Mouse (Mus musculus) midbrain, postnatal 0 days (tissue): Measurements from ENCODE around the gene Agfg2. TPM values are rescaled to one million over a fixed set of nuclear protein-coding genes. Genes with fewer than 3 reads are reported as not detected.

Experiments used
- ATAC-seq: fragments of 200-750 bp; cut with Nextera tagmentation; 2 replicates; pipeline ENCODE4 v1.8.0; 2017; ENCODE audit warnings: moderate number of reproducible peaks, mild to moderate bottlenecking, moderate TSS enrichment, moderate library complexity; ENCODE audit not compliant: low FRiP score
- DNase-seq: peaks from one replicate; pipeline ENCODE4 v3.0.0-alpha.2; 2015; ENCODE audit warnings: low spot score
- H3K27ac ChIP-seq: fragments of 300-500 bp; sonication (generic); 2 replicates; pipeline ENCODE4 v1.5.1; 2014; ENCODE audit warnings: low read depth, mild to moderate bottlenecking, low read length, mixed read lengths
- H3K27me3 ChIP-seq: fragments of 300-500 bp; sonication (generic); 2 replicates; pipeline ENCODE4 v1.6.1; 2014; ENCODE audit warnings: low read length, control low read depth, mixed read lengths; ENCODE audit not compliant: insufficient read depth
- H3K36me3 ChIP-seq: fragments of 300-500 bp; sonication (generic); 2 replicates; pipeline ENCODE4 v1.6.1; 2014; ENCODE audit warnings: low read length, control low read depth, mixed read lengths; ENCODE audit not compliant: insufficient read depth
- H3K4me1 ChIP-seq: fragments of 300-500 bp; sonication (generic); 2 replicates; pipeline ENCODE4 v1.6.1; 2014; ENCODE audit warnings: mild to moderate bottlenecking, control low read depth, antibody characterized with exemption, low read length, mixed read lengths; ENCODE audit not compliant: insufficient read depth
- H3K4me2 ChIP-seq: fragments of 300-500 bp; sonication (generic); 2 replicates; pipeline ENCODE4 v1.6.1; 2014; ENCODE audit warnings: low read depth, mild to moderate bottlenecking, low read length, mixed read lengths; ENCODE audit not compliant: poor library complexity, severe bottlenecking
- H3K4me3 ChIP-seq: fragments of 300-500 bp; sonication (generic); 2 replicates; pipeline ENCODE4 v1.5.1; 2014; ENCODE audit warnings: low read depth, mild to moderate bottlenecking, low read length, moderate library complexity
- H3K9ac ChIP-seq: fragments of 300-500 bp; sonication (generic); replicated peaks from 2 replicates; pipeline ENCODE4 v1.6.1; 2014; ENCODE audit warnings: mild to moderate bottlenecking, low read length, moderate library complexity, mixed read lengths; ENCODE audit not compliant: poor library complexity, severe bottlenecking
- H3K9me3 ChIP-seq: fragments of 300-500 bp; sonication (generic); 2 replicates; pipeline ENCODE4 v1.6.1; 2016; ENCODE audit warnings: low read length, control low read depth
- CTCF ChIP-seq: IDR thresholded peaks from 2 replicates; pipeline ENCODE4 v1.5.1; 2016; ENCODE audit warnings: antibody characterized with exemption, mild to moderate bottlenecking
- WGBS: fragments of 180-500 bp; shearing (Covaris S2); extraction: QIAGEN DNeasy Blood & Tissue Kit; methylation state at CpG from one replicate; pipeline ENCODE4 v1.1.7; 2014; 5-methylcytosine and 5-hydroxymethylcytosine counted together
- polyA plus RNA-seq: library from polyadenylated mRNA; unstranded; fragments of >200 nt; fragmentation: Nextera tagmentation; extraction: Ambion mirVana; gene quantifications from 2 replicates; pipeline ENCODE4 v1.2.1, GENCODE M21; 2015
- total RNA-seq: library from RNA; depleted of rRNA; stranded (reverse); fragments of >200 nt; gene quantifications from 2 replicates; pipeline ENCODE4 v1.2.3, GENCODE M21; 2014

Agfg2 gene
- total and polyA plus RNA-seq, 2 experiments from 2014 or later: 15.5 to 28.1 TPM

- H3K9me3 ChIP-seq: no peaks in the 10 kb centered on the region
- H3K4me1 ChIP-seq: 0 out of 2 replicates have a peak, but pooled peaks cover 2% of the 10 kb centered on the region
- peak; percentile 56 for TF ChIP-seq CTCF
- peaks cover 8% of the 10 kb centered on the region for H3K36me3 ChIP-seq
- no peak overlapping the region for H3K4me2 ChIP-seq
- no peak overlapping the region for H3K4me3 ChIP-seq
- H3K27ac ChIP-seq: no peak overlapping the region
- ATAC-seq (no peak), DNase-seq (no peak)
- H3K27me3 ChIP-seq: no peaks in the 10 kb centered on the region
- WGBS: 95% methylated on average over 1 of the region's 1 CpGs
- no peak overlapping the region for H3K9ac ChIP-seq
Measured at GRCm38 (mm10) chr5:137670240-137670639, 14.3 kb downstream of the Agfg2 start.

- H3K4me1 ChIP-seq: 0 out of 2 replicates have a peak, but pooled peaks cover 2% of the 10 kb centered on the region
- H3K27me3 ChIP-seq: no peaks in the 10 kb centered on the region
- ATAC-seq (no peak), DNase-seq (peak; percentile 61)
- 0 out of 2 replicates have a peak overlapping the region, but pooled peaks have one; percentile 8 for H3K9ac ChIP-seq
- no peaks in the 10 kb centered on the region for H3K9me3 ChIP-seq
- no peak overlapping the region for H3K4me2 ChIP-seq
- no peak for TF ChIP-seq CTCF
- no peak overlapping the region for H3K4me3 ChIP-seq
- WGBS: 59% methylated on average over 10 of the region's 10 CpGs
- H3K27ac ChIP-seq: no peak overlapping the region
- H3K36me3 ChIP-seq: peaks cover 10% of the 10 kb centered on the region
Measured at GRCm38 (mm10) chr5:137668971-137669370, 15.6 kb downstream of the Agfg2 start.

GRCm38 (mm10) chr5:137663057-137663456 lies 21.5 kb downstream of the Agfg2 start:
- Histone ChIP-seq H3K9ac (no peak overlapping the region), H3K4me3 (no peak overlapping the region), H3K4me2 (no peak overlapping the region), H3K27me3 (no peaks in the 10 kb centered on the region), H3K27ac (no peak overlapping the region), H3K36me3 (peaks cover 27% of the 10 kb centered on the region), H3K4me1 (no peaks in the 10 kb centered on the region), H3K9me3 (no peaks in the 10 kb centered on the region)
- ATAC-seq: no peak
- no peak for DNase-seq
- TF ChIP-seq CTCF: no peak
- WGBS: 76% methylated on average over 9 of the region's 9 CpGs

GRCm38 (mm10) chr5:137660064-137660688 lies 24.4 kb downstream of the Agfg2 start:
- Histone ChIP-seq H3K4me2 (no peak overlapping the region), H3K4me3 (no peak overlapping the region), H3K27ac (no peak overlapping the region), H3K9me3 (no peaks in the 10 kb centered on the region), H3K4me1 (no peaks in the 10 kb centered on the region), H3K9ac (no peak overlapping the region; the same call in 1 of the 2 replicates), H3K27me3 (no peaks in the 10 kb centered on the region), H3K36me3 (peaks cover 19% of the 10 kb centered on the region)
- no peak for TF ChIP-seq CTCF
- no peak for ATAC-seq
- 90% methylated on average over 6 of the region's 6 CpGs for WGBS
- no peak for DNase-seq

GRCm38 (mm10) chr5:137656977-137657376 lies 27.5 kb downstream of the Agfg2 start:
- WGBS: 29% methylated on average over 6 of the region's 6 CpGs
- ATAC-seq (peak; percentile 57; the same call in 1 of the 2 replicates), DNase-seq (peak; percentile 92)
- H3K9me3 ChIP-seq: no peaks in the 10 kb centered on the region
- H3K9ac ChIP-seq: no peak overlapping the region
- peaks cover 21% of the 10 kb centered on the region for H3K36me3 ChIP-seq
- H3K27me3 ChIP-seq: no peaks in the 10 kb centered on the region
- peak; percentile 84 for TF ChIP-seq CTCF
- no peak overlapping the region for H3K27ac ChIP-seq
- no peak overlapping the region for H3K4me3 ChIP-seq
- H3K4me2 ChIP-seq: no peak overlapping the region
- H3K4me1 ChIP-seq: no peaks in the 10 kb centered on the region

GRCm38 (mm10) chr5:137654746-137655145 lies 29.8 kb downstream of the Agfg2 start:
- WGBS: 79% methylated on average over 7 of the region's 7 CpGs
- H3K27me3 ChIP-seq: no peaks in the 10 kb centered on the region
- DNase-seq (peak; percentile 57), ATAC-seq (no peak)
- no peak overlapping the region for H3K4me2 ChIP-seq
- H3K36me3 ChIP-seq: peaks cover 17% of the 10 kb centered on the region
- no peak overlapping the region for H3K9ac ChIP-seq
- no peak overlapping the region for H3K27ac ChIP-seq
- no peak overlapping the region for H3K4me3 ChIP-seq
- 0 out of 2 replicates have a peak, but pooled peaks cover 2% of the 10 kb centered on the region for H3K4me1 ChIP-seq
- no peaks in the 10 kb centered on the region for H3K9me3 ChIP-seq
- peak; percentile 75 for TF ChIP-seq CTCF
